Mouse (Mus musculus) thymus, postnatal 10 days (tissue): ENCODE data around the gene Urm1.
"Not testable (repeated sequence)": the region's sequence is repeated elsewhere in the genome, so short reads cannot be mapped to it uniquely, and the experiment has no call there.

Experiments
- DNase-seq, 2 experiments: peaks; one replicate each; pipeline ENCODE4 v3.0.0; 2021; ENCODE audit warnings: low spot score in 2 of 2

Gene Urm1

GRCm38 (mm10) chr2:29865125-29865524 is 45.2 kb downstream of the Urm1 start:
- no peak for DNase-seq

GRCm38 (mm10) chr2:29868949-29869645 is 49.2 kb downstream of the Urm1 start, which contains the start of gene Cercam:
Gene Cercam (plus strand): TSS chr2:29869164.
- peak; percentile 76 to 81 for DNase-seq

- DNase-seq = peak; percentile 17 to 22
Measured at GRCm38 (mm10) chr2:29869646-29870451, 50.0 kb downstream of the Urm1 start.

GRCm38 (mm10) chr2:29872581-29873295 is 52.9 kb downstream of the Urm1 start:
- DNase-seq = no peak

- DNase-seq = no peak
Measured at GRCm38 (mm10) chr2:29873801-29874200, 53.9 kb downstream of the Urm1 start.

GRCm38 (mm10) chr2:29878061-29878460 is 58.2 kb downstream of the Urm1 start:
- no peak for DNase-seq

- DNase-seq = no peak
Measured at GRCm38 (mm10) chr2:29879191-29879590, 59.3 kb downstream of the Urm1 start.

- no peak for DNase-seq
Measured at GRCm38 (mm10) chr2:29879964-29880830, 60.3 kb downstream of the Urm1 start.

GRCm38 (mm10) chr2:29886659-29887292 is 66.9 kb downstream of the Urm1 start:
- DNase-seq = not testable (repeated sequence)

GRCm38 (mm10) chr2:29889066-29889944 is 69.4 kb downstream of the Urm1 start, which contains the start of gene Odf2:
Gene Odf2 (plus strand): TSS chr2:29889221.
- DNase-seq = peak; percentile 99 to 100

- DNase-seq = peak; percentile 53 to 55
Measured at GRCm38 (mm10) chr2:29889991-29890833, 70.3 kb downstream of the Urm1 start.

GRCm38 (mm10) chr2:29891773-29892172 is 71.9 kb downstream of the Urm1 start:
- DNase-seq = no peak
